Mouse (Mus musculus): ENCODE results near the gene Serpinb5. TPM values are rescaled to one million over a fixed set of nuclear protein-coding genes. Genes with fewer than 3 reads are reported as not detected.

The Serpinb5 gene
- polyA plus RNA-seq, 1 experiment from 2014 or later: 8.3 TPM

Other genes with a start within 250 kb of the Serpinb5 start
- 17.4 and 24.9 TPM in 2 replicates for gene Bcl2, start 146.9 kb upstream of the Serpinb5 start, polyA plus RNA-seq (2015; fragmentation: Nextera tagmentation; extraction: Ambion mirVana)
- gene Kdsr, start 101.4 kb upstream of the Serpinb5 start, polyA plus RNA-seq (2015; fragmentation: Nextera tagmentation; extraction: Ambion mirVana): 11.7 and 13.5 TPM in 2 replicates
- gene Vps4b, start 64.4 kb upstream of the Serpinb5 start, polyA plus RNA-seq (2015; fragmentation: Nextera tagmentation; extraction: Ambion mirVana): 82.5 and 88.7 TPM in 2 replicates
- gene Serpinb12, start 73.3 kb downstream of the Serpinb5 start, polyA plus RNA-seq (2015; fragmentation: Nextera tagmentation; extraction: Ambion mirVana): 4.3 and 5.4 TPM in 2 replicates
- 0.10 TPM in 1 of 2 replicates, not detected in the other for gene Serpinb13, start 119.8 kb downstream of the Serpinb5 start, polyA plus RNA-seq (2015; fragmentation: Nextera tagmentation; extraction: Ambion mirVana)
- gene Serpinb3a, start 191.1 kb downstream of the Serpinb5 start, polyA plus RNA-seq (2015; fragmentation: Nextera tagmentation; extraction: Ambion mirVana): 0.98 and 1.1 TPM in 2 replicates
- 0.10 TPM in 1 of 2 replicates, not detected in the other for gene Serpinb3d, start 222.3 kb downstream of the Serpinb5 start, polyA plus RNA-seq (2015; fragmentation: Nextera tagmentation; extraction: Ambion mirVana)

Data from thymus, postnatal 0 days (tissue).